Mouse (Mus musculus) megakaryocyte progenitor cell, adult 5-6 weeks (primary cell): ENCODE results near the gene Crtc2. TPM values are rescaled to one million over a fixed set of nuclear protein-coding genes. Genes with fewer than 3 reads are reported as not detected.
A peak's percentile ranks its signal among the peaks of the same experiment; 100 is the strongest.

Experiments
- ATAC-seq: replicated peaks from 2 replicates; pipeline ENCODE4 v1.8.0; 2016; ENCODE audit warnings: mild to moderate bottlenecking, moderate TSS enrichment, inconsistent platforms; ENCODE audit not compliant: poor library complexity
- total RNA-seq, 2 experiments: library from RNA; stranded (forward) in 1 of 2; stranded (reverse) in 1 of 2; fragments of 157-497, 149-512 nt in 1 of 2; fragments of 200-1000 nt in 1 of 2; gene quantifications; 2 replicates each; pipeline versions ENCODE4 v1.2.3 to v1.2.4; 2015 to 2017

Crtc2 gene
- total RNA-seq, 2 experiments from 2014 or later: 18.2 to 32.5 TPM

- no peak for ATAC-seq
These were observed 40.7 kb downstream of the Crtc2 start for GRCm38 (mm10) chr3:90294651-90295050.

- no peak for ATAC-seq
These were observed 51.8 kb downstream of the Crtc2 start for GRCm38 (mm10) chr3:90305801-90306200.

DNA sequence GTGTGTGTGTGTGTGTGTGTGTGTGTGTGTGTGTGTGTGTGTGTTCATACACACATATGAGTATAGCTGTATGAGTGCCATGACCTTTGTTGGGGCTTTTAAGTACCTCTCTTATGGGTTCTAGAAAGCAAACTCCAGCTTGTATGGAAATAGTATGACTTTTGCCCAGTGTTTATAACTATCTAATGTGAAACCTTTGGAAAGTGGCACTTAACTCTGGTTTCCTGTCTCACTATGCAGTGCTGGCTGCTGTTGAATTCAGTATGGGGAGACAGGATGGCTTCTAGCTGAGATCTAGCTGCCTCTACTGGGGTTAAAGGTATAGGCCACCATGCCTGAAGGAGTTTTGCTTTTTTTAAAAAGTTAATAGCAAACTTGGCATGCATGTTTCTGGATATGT is 55.6 kb downstream of the Crtc2 start:
- no peak for ATAC-seq

DNA sequence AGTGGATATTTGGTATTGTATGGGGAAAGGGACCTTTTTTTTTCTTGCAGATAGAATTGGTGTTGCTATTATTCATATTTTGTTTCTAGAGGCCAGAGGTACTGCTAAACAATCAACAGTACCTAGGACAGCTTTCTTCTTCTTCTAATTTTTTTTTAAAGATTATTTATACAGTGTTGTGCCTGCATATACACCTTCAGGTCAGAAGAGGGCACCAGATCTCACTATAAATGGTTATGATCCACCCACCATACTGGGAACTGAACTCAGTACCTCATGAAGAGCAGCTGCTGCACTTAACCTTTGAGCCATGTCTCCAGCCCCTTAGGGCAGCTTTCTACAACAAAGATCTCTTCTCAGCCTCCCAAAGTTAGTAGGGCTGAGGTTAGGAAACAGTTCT is 59.4 kb downstream of the Crtc2 start:
- ATAC-seq: peak; percentile 97

Other genes starting within 250 kb of the Crtc2 start
- gene 4933434E20Rik, start 202.5 kb upstream of the Crtc2 start, total RNA-seq (2015): 54.6 and 65.9 TPM in 2 replicates
- gene 4933434E20Rik, start 202.5 kb upstream of the Crtc2 start, total RNA-seq (2017): 36.0 and 42.3 TPM in 2 replicates
- 187 and 189 TPM in 2 replicates for gene Ubap2l, start 201.5 kb upstream of the Crtc2 start, total RNA-seq (2015)
- 94.2 and 145 TPM in 2 replicates for gene Ubap2l, start 201.5 kb upstream of the Crtc2 start, total RNA-seq (2017)
- gene Tpm3, start 181.5 kb upstream of the Crtc2 start, total RNA-seq (2015): 515 and 516 TPM in 2 replicates
- 880 and 886 TPM in 2 replicates for gene Tpm3, start 181.5 kb upstream of the Crtc2 start, total RNA-seq (2017)
- 0.90 and 0.99 TPM in 2 replicates for gene Nup210l, start 150.0 kb upstream of the Crtc2 start, total RNA-seq (2015)
- gene Nup210l, start 150.0 kb upstream of the Crtc2 start, total RNA-seq (2017): 0.47 and 0.71 TPM in 2 replicates
- 3,216 and 3,430 TPM in 2 replicates for gene Rps27, start 40.5 kb upstream of the Crtc2 start, total RNA-seq (2015)
- gene Rps27, start 40.5 kb upstream of the Crtc2 start, total RNA-seq (2017): 4,924 and 5,654 TPM in 2 replicates
- 0.61 and 1.4 TPM in 2 replicates for gene Rab13, start 40.5 kb upstream of the Crtc2 start, total RNA-seq (2015)
- 1.2 and 1.6 TPM in 2 replicates for gene Rab13, start 40.5 kb upstream of the Crtc2 start, total RNA-seq (2017)
- gene Jtb, start 22.6 kb upstream of the Crtc2 start, total RNA-seq (2015): 91.6 and 102 TPM in 2 replicates
- gene Jtb, start 22.6 kb upstream of the Crtc2 start, total RNA-seq (2017): 43.1 and 48.6 TPM in 2 replicates
- 0.39 TPM in 1 of 2 replicates, not detected in the other for gene Creb3l4, start 10.7 kb upstream of the Crtc2 start, total RNA-seq (2015)
- not detected in 2 replicates for gene Creb3l4, start 10.7 kb upstream of the Crtc2 start, total RNA-seq (2017)
- gene Slc39a1, start 6.0 kb upstream of the Crtc2 start, total RNA-seq (2015): 15.6 and 19.5 TPM in 2 replicates
- gene Slc39a1, start 6.0 kb upstream of the Crtc2 start, total RNA-seq (2017): 31.4 and 41.2 TPM in 2 replicates
- gene Dennd4b, start 11.0 kb downstream of the Crtc2 start, total RNA-seq (2015): 16.5 and 21.9 TPM in 2 replicates
- 8.9 and 10.4 TPM in 2 replicates for gene Dennd4b, start 11.0 kb downstream of the Crtc2 start, total RNA-seq (2017)
- gene Gatad2b, start 39.0 kb downstream of the Crtc2 start, total RNA-seq (2015): 87.0 and 96.0 TPM in 2 replicates
- gene Gatad2b, start 39.0 kb downstream of the Crtc2 start, total RNA-seq (2017): 17.7 and 22.7 TPM in 2 replicates
- gene Slc27a3, start 135.8 kb downstream of the Crtc2 start, total RNA-seq (2015): 0.17 and 0.32 TPM in 2 replicates
- gene Slc27a3, start 135.8 kb downstream of the Crtc2 start, total RNA-seq (2017): 0.27 and 0.83 TPM in 2 replicates
- gene Ints3, start 179.5 kb downstream of the Crtc2 start, total RNA-seq (2015): 17.5 and 20.2 TPM in 2 replicates
- 21.6 and 24.7 TPM in 2 replicates for gene Ints3, start 179.5 kb downstream of the Crtc2 start, total RNA-seq (2017)
- gene Npr1, start 211.7 kb downstream of the Crtc2 start, total RNA-seq (2015): not detected in 2 replicates
- not detected in 2 replicates for gene Npr1, start 211.7 kb downstream of the Crtc2 start, total RNA-seq (2017)
- 120 and 136 TPM in 2 replicates for gene Ilf2, start 222.0 kb downstream of the Crtc2 start, total RNA-seq (2015)
- 204 and 227 TPM in 2 replicates for gene Ilf2, start 222.0 kb downstream of the Crtc2 start, total RNA-seq (2017)
- gene Snapin, start 236.9 kb downstream of the Crtc2 start, total RNA-seq (2015): 41.2 and 42.1 TPM in 2 replicates
- gene Snapin, start 236.9 kb downstream of the Crtc2 start, total RNA-seq (2017): 32.3 and 45.0 TPM in 2 replicates